ENCODE assay signal across 8 mouse cellular contexts in the genomic region with DNA sequence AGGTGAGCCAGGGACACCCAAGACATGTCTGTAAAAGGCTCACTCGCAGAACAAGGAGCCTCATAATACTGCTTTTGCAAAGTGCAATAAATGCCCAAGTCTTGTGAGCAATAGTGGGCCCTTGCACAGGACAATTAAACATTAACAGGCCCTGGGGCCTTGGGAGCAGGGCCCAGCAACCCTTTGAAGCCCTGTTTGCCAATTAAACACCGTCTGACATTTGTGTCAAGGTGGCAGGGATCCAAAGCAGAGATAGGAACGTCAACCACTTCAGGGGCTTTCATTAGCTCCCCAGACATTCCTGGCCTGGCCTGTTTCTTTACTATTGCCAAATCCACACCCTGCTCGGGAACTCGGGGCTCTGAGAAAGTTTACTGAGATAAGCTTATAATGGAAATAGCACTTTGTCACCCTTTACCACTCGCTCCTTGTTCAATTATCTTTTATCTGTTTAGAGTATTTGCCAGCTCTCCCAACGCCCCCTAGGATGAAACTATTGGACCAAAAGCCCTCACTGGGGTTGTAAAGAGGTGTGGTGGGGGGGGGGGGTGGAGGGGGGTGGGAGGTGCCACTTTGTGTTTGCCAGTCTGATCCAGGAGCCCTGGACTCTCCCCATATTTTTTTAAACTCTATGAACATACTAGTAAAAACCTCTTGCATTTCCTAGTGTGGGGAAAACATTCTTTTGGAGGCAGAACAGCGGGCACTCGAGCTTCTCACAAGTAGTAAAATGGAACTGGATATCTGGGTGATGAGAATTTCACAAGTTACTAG.
DNase-seq lines count a peak whose midpoint lies in the region; ATAC-seq and TF ChIP-seq lines count a peak whose summit lies in the region.

No protein-coding gene starts in this region.

- H3K4me3 ChIP-seq in embryonic facial prominence, embryonic 14.5 days (ENCODE audit: low read depth, low read length), result no peak overlapping the region
- H3K4me3 ChIP-seq in embryonic facial prominence, embryonic 10.5 days, result no peak overlapping the region
- no peak overlapping the region for H3K4me3 ChIP-seq in heart, embryonic 12.5 days
- H3K4me3 ChIP-seq in left cerebral cortex, adult 2 months, result no peak overlapping the region

- H3K9ac ChIP-seq in embryonic facial prominence, embryonic 14.5 days (ENCODE audit: low read depth, low read length), result no peak overlapping the region
- H3K9ac ChIP-seq in heart, embryonic 12.5 days, result no peak overlapping the region

- ATAC-seq in embryonic facial prominence, embryonic 14.5 days (ENCODE audit: low read depth), result no peak
- peak; percentile 79 for ATAC-seq in heart, embryonic 12.5 days (ENCODE audit: insufficient number of reproducible peaks, low FRiP score)

- 46% methylated on average over 9 of the region's 9 CpGs for WGBS in embryonic facial prominence, embryonic 14.5 days
- WGBS in embryonic facial prominence, embryonic 10.5 days, result 58% methylated on average over 9 of the region's 9 CpGs
- 20% methylated on average over 9 of the region's 9 CpGs for WGBS in heart, embryonic 12.5 days

- no peaks in the 10 kb centered on the region for H3K9me3 ChIP-seq in embryonic facial prominence, embryonic 14.5 days (ENCODE audit: control insufficient read depth, low read length)
- H3K9me3 ChIP-seq in embryonic facial prominence, embryonic 10.5 days, result no peaks in the 10 kb centered on the region
- H3K9me3 ChIP-seq in heart, embryonic 12.5 days (replicated peaks), result no peaks in the 10 kb centered on the region

- H3K27ac ChIP-seq in embryonic facial prominence, embryonic 14.5 days (replicated peaks; ENCODE audit: low read depth, low read length), result no peak overlapping the region
- H3K27ac ChIP-seq in embryonic facial prominence, embryonic 10.5 days (replicated peaks), result no peak overlapping the region
- peak overlapping the region; percentile 79 for H3K27ac ChIP-seq in heart, embryonic 12.5 days (ENCODE audit: poor library complexity, severe bottlenecking)
- no peak overlapping the region for H3K27ac ChIP-seq in left cerebral cortex, adult 2 months

- intact Hi-C loops in left cerebral cortex, adult 2 months (cut with DNase I), result no loop called here

- DNase-seq in embryonic facial prominence, embryonic 14.5 days (ENCODE audit: low spot score), result peak; percentile 68
- DNase-seq in embryonic facial prominence, embryonic 10.5 days (ENCODE audit: low spot score), result no peak
- peak; percentile 72 to 79 for DNase-seq in kidney, postnatal 25 days
- peak; percentile 63 for DNase-seq in lung, postnatal 14 days
- no peak for DNase-seq in left cerebral cortex, adult 2 months (ENCODE audit: extremely low spot score in 1 of 2, low spot score in 2 of 2)
- DNase-seq in thymus, postnatal 25 days, result no peak
- DNase-seq in spleen, adult 12 weeks (ENCODE audit: low spot score), result no peak

- no peaks in the 10 kb centered on the region for H3K4me1 ChIP-seq in embryonic facial prominence, embryonic 14.5 days (ENCODE audit: control insufficient read depth, insufficient read depth, low read length)
- H3K4me1 ChIP-seq in embryonic facial prominence, embryonic 10.5 days, result peaks cover 9% of the 10 kb centered on the region
- peaks cover 24% of the 10 kb centered on the region for H3K4me1 ChIP-seq in heart, embryonic 12.5 days (replicated peaks)

- H3K27me3 ChIP-seq in embryonic facial prominence, embryonic 14.5 days (replicated peaks; ENCODE audit: control insufficient read depth, insufficient read depth, low read length), result no peaks in the 10 kb centered on the region
- no peaks in the 10 kb centered on the region for H3K27me3 ChIP-seq in embryonic facial prominence, embryonic 10.5 days (replicated peaks; ENCODE audit: low read depth, poor library complexity, severe bottlenecking)
- H3K27me3 ChIP-seq in heart, embryonic 12.5 days (replicated peaks), result no peaks in the 10 kb centered on the region

- H3K4me2 ChIP-seq in embryonic facial prominence, embryonic 14.5 days (ENCODE audit: low read depth, low read length), result no peak overlapping the region
- no peak overlapping the region for H3K4me2 ChIP-seq in heart, embryonic 12.5 days

- no peaks in the 10 kb centered on the region for H3K36me3 ChIP-seq in embryonic facial prominence, embryonic 14.5 days (ENCODE audit: control insufficient read depth, insufficient read depth, low read length)
- no peaks in the 10 kb centered on the region for H3K36me3 ChIP-seq in embryonic facial prominence, embryonic 10.5 days (replicated peaks)
- no peaks in the 10 kb centered on the region for H3K36me3 ChIP-seq in heart, embryonic 12.5 days

- TF ChIP-seq CTCF in left cerebral cortex, adult 2 months (IDR thresholded peaks at IDR 0.05), result no peak

Comparison
In these comparisons a context has a peak if more than half of its experiments do, and no peak if none do; other contexts are left out.
1. DNase-seq: peak in embryonic facial prominence, embryonic 14.5 days (single experiment), kidney, postnatal 25 days (2 of 2) and lung, postnatal 14 days (single experiment); none in embryonic facial prominence, embryonic 10.5 days (single experiment), left cerebral cortex, adult 2 months (0 of 2), thymus, postnatal 25 days (single experiment) and spleen, adult 12 weeks (single experiment).